In genomic region chr8:119436933-119437332, GRCm38 (mm10) we compare ENCODE assay signal across 8 mouse cellular contexts. TPM values are rescaled to one million over a fixed set of nuclear protein-coding genes. Genes with fewer than 3 reads are reported as not detected.
DNase-seq lines count a peak whose midpoint lies in the region; ATAC-seq and TF ChIP-seq lines count a peak whose summit lies in the region.

No protein-coding gene starts in this region.

- peak; percentile 94 for DNase-seq in gastrocnemius, adult 18-20 months (ENCODE audit: low spot score)
- DNase-seq in spleen, adult 2 months (ENCODE audit: low read depth in 1 of 2, low spot score in 2 of 2), result peak in 1 of 2 experiments; percentile 43
- no peak for DNase-seq in right cerebral cortex, postnatal 4 days
- DNase-seq in cerebellum, adult 9-11 months, result no peak
- DNase-seq in cerebellum, adult 9-10 months, result no peak

- 4% methylated on average over 9 of the region's 9 CpGs for WGBS in liver, embryonic 15.5 days (ENCODE audit: insufficient replicate concordance)
- WGBS in spleen, adult 2 months, result 13% methylated on average over 9 of the region's 9 CpGs

- TF ChIP-seq CTCF in spleen, adult 2 months (IDR thresholded peaks at IDR 0.05; ENCODE audit: extremely low read depth, insufficient read depth, insufficient read length, insufficient replicate concordance), result no peak

- peak overlapping the region; percentile 51 for H3K4me2 ChIP-seq in liver, embryonic 15.5 days

- peak overlapping the region; percentile 30; the same call in 1 of the 2 replicates for H3K9ac ChIP-seq in liver, embryonic 15.5 days

- no peaks in the 10 kb centered on the region for H3K27me3 ChIP-seq in liver, embryonic 15.5 days
- H3K27me3 ChIP-seq in spleen, adult 2 months (ENCODE audit: control insufficient read depth, insufficient read depth, low read length), result no peaks in the 10 kb centered on the region

- TF ChIP-seq POLR2A in spleen, adult 2 months (IDR thresholded peaks at IDR 0.05; ENCODE audit: low read depth, low read length), result peak; percentile 33

- H3K36me3 ChIP-seq in liver, embryonic 15.5 days (replicated peaks), result peaks cover 7% of the 10 kb centered on the region
- H3K36me3 ChIP-seq in spleen, adult 2 months (ENCODE audit: control insufficient read depth, insufficient read depth, low read length), result no peaks in the 10 kb centered on the region

- H3K9me3 ChIP-seq in liver, embryonic 15.5 days (replicated peaks), result no peaks in the 10 kb centered on the region

- peak overlapping the region; percentile 55 for H3K4me3 ChIP-seq in liver, embryonic 15.5 days (replicated peaks)
- peak overlapping the region; percentile 46; the same call in 1 of the 2 replicates for H3K4me3 ChIP-seq in spleen, adult 2 months (ENCODE audit: extremely low read depth, insufficient read depth, insufficient read length)

- H3K4me1 ChIP-seq in liver, embryonic 15.5 days (replicated peaks), result peaks cover 58% of the 10 kb centered on the region
- H3K4me1 ChIP-seq in spleen, adult 2 months (ENCODE audit: control insufficient read depth, insufficient read depth, insufficient read length), result peaks cover 23% of the 10 kb centered on the region

- H3K27ac ChIP-seq in liver, embryonic 15.5 days (replicated peaks), result peak overlapping the region; percentile 62
- H3K27ac ChIP-seq in spleen, adult 2 months (ENCODE audit: insufficient read depth, low read length), result peak overlapping the region; percentile 65

- peak; percentile 38 for ATAC-seq in activated CD4-positive, CD25-positive, alpha-beta regulatory T cell, adult 4 months
- peak; percentile 64 for ATAC-seq in inflammation-experienced regulatory T-cells, adult 6 months
- ATAC-seq in liver, embryonic 15.5 days (ENCODE audit: insufficient read depth), result peak; percentile 42

RNA-seq across cellular contexts. Expression of gene Osgin1, which starts 3.0 kb away (rescaled TPM):
- 10 to 100 TPM in 1 of 2 experiments, 1 to 10 TPM in 1; 8.0 to 18.6 TPM for polyA plus RNA-seq in activated CD4-positive, CD25-positive, alpha-beta regulatory T cell, adult 4 months (2017; shearing (Covaris generic))
- 10 to 100 TPM in 1 of 2 experiments, 1 to 10 TPM in 1; 9.3 to 13.9 TPM for total RNA-seq in gastrocnemius, adult 18-20 months (2021)
- 10 to 100 TPM; 15.6 to 28.0 (median 24.5) TPM for polyA plus RNA-seq in inflammation-experienced regulatory T-cells, adult 6 months (2017; shearing (Covaris generic))
- 41.2 and 49.7 TPM in 2 replicates for polyA plus RNA-seq in liver, embryonic 15.5 days (2015; fragmentation: Nextera tagmentation; extraction: Ambion mirVana)
- polyA plus RNA-seq in spleen, adult 2 months (2012; rRNA removed), result 15.6 and 20.7 TPM in 2 replicates

RNA-seq across cellular contexts. Expression of gene Necab2, which starts 9.6 kb away (rescaled TPM):
- polyA plus RNA-seq in activated CD4-positive, CD25-positive, alpha-beta regulatory T cell, adult 4 months (2017; shearing (Covaris generic)), result not detected
- under 1 TPM in 1 of 2 experiments, not detected in 1; 0.16 TPM for total RNA-seq in gastrocnemius, adult 18-20 months (2021)
- not detected for polyA plus RNA-seq in inflammation-experienced regulatory T-cells, adult 6 months (2017; shearing (Covaris generic))
- polyA plus RNA-seq in liver, embryonic 15.5 days (2015; fragmentation: Nextera tagmentation; extraction: Ambion mirVana), result not detected in 2 replicates
- polyA plus RNA-seq in spleen, adult 2 months (2012; rRNA removed), result 0.23 and 0.27 TPM in 2 replicates

RNA-seq across cellular contexts. Expression of gene Mlycd, which starts 42.3 kb away (rescaled TPM):
- 1 to 10 TPM; 4.2 to 6.4 TPM for polyA plus RNA-seq in activated CD4-positive, CD25-positive, alpha-beta regulatory T cell, adult 4 months (2017; shearing (Covaris generic))
- 10 to 100 TPM; 75.0 to 87.3 TPM for total RNA-seq in gastrocnemius, adult 18-20 months (2021)
- 1 to 10 TPM; 2.6 to 7.3 (median 7.1) TPM for polyA plus RNA-seq in inflammation-experienced regulatory T-cells, adult 6 months (2017; shearing (Covaris generic))
- 11.5 and 12.4 TPM in 2 replicates for polyA plus RNA-seq in liver, embryonic 15.5 days (2015; fragmentation: Nextera tagmentation; extraction: Ambion mirVana)
- 17.8 and 23.6 TPM in 2 replicates for polyA plus RNA-seq in spleen, adult 2 months (2012; rRNA removed)
